Mouse (Mus musculus) lung, embryonic 14.5 days (tissue): ENCODE results near the gene Dnmt3b. TPM values are rescaled to one million over a fixed set of nuclear protein-coding genes. Genes with fewer than 3 reads are reported as not detected.

ENCODE experiments used
- ATAC-seq: fragments of 200-750 bp; cut with Nextera tagmentation; 2 replicates; pipeline ENCODE4 v1.8.0; 2017; ENCODE audit warnings: mild to moderate bottlenecking, moderate TSS enrichment, moderate library complexity; ENCODE audit not compliant: insufficient read depth
- DNase-seq: peaks from one replicate; pipeline ENCODE4 v3.0.0-alpha.2; 2015
- H3K27ac ChIP-seq: fragments of 300-500 bp; sonication (generic); 2 replicates; pipeline ENCODE4 v1.5.1; 2014; ENCODE audit warnings: low read depth, mild to moderate bottlenecking, moderate library complexity
- H3K27me3 ChIP-seq: fragments of 300-500 bp; sonication (generic); 2 replicates; pipeline ENCODE4 v1.6.1; 2014; ENCODE audit warnings: low read length, control low read depth; ENCODE audit not compliant: insufficient read depth
- H3K36me3 ChIP-seq: fragments of 300-500 bp; sonication (generic); 2 replicates; pipeline ENCODE4 v1.6.1; 2014; ENCODE audit warnings: control low read depth; ENCODE audit not compliant: insufficient read depth
- H3K4me1 ChIP-seq: fragments of 300-500 bp; sonication (generic); 2 replicates; pipeline ENCODE4 v1.6.1; 2014; ENCODE audit warnings: antibody characterized with exemption, control low read depth; ENCODE audit not compliant: insufficient read depth
- H3K4me2 ChIP-seq: fragments of 300-500 bp; sonication (generic); 2 replicates; pipeline ENCODE4 v1.6.1; 2014; ENCODE audit warnings: mild to moderate bottlenecking
- H3K4me3 ChIP-seq: fragments of 300-500 bp; sonication (generic); 2 replicates; pipeline ENCODE4 v1.5.1; 2014; ENCODE audit warnings: low read depth, low read length
- H3K9ac ChIP-seq: fragments of 300-500 bp; sonication (generic); 2 replicates; pipeline ENCODE4 v1.6.1; 2014
- H3K9me3 ChIP-seq: fragments of 300-500 bp; sonication (generic); 2 replicates; pipeline ENCODE4 v1.6.1; 2016; ENCODE audit warnings: low read depth, low read length, control low read depth
- CTCF ChIP-seq: IDR thresholded peaks from 2 replicates; pipeline ENCODE4 v1.5.1; 2016; ENCODE audit warnings: antibody characterized with exemption, low read depth
- WGBS: fragments of 180-500 bp; shearing (Covaris S2); extraction: QIAGEN DNeasy Blood & Tissue Kit; methylation state at CpG from one replicate; pipeline ENCODE4 v1.1.7; 2014; 5-methylcytosine and 5-hydroxymethylcytosine counted together
- polyA plus RNA-seq: library from polyadenylated mRNA; unstranded; fragments of >200 nt; fragmentation: Nextera tagmentation; extraction: Ambion mirVana; gene quantifications from 2 replicates; pipeline ENCODE4 v1.2.1, GENCODE M21; 2014

The Dnmt3b gene
- 14.8 and 18.1 TPM in 2 replicates for polyA plus RNA-seq

DNA sequence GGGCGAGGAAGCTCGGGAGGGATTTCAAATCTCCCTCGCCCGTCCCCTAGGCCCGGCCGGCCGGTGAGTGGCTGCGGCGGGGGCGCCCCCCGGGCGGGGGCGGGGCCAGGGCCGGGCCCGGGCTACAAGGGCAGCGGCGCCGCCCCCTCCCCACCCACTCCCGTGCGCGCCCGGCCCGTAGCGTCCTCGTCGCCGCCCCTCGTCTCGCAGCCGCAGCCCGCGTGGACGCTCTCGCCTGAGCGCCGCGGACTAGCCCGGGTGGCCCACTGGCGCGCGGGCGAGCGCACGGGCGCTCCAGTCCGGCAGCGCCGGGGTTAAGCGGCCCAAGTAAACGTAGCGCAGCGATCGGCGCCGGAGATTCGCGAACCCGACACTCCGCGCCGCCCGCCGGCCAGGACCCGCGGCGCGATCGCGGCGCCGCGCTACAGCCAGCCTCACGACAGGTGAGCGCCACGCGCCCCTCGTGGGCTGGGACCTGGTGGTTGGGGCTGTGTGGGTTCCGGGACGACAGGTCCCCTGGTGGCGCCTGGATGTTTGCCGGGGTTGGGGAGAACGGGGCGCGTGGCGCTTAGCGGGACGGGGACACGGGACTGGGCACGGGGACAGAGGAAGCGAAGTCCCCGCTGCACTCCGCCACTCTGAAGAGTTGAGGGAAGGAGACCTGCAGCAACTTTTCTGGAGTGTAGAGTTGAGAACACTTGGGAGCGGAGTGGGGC, at the start of gene Dnmt3b:
Gene Dnmt3b (plus strand): TSS at position 153 of the 716 bp plus-strand sequence.
- WGBS, result under 1% methylated on average over 87 of the region's 93 CpGs
- ATAC-seq, result peak; percentile 89
- H3K27me3 ChIP-seq, result no peaks in the 10 kb centered on the region
- H3K9me3 ChIP-seq, result no peaks in the 10 kb centered on the region
- H3K27ac ChIP-seq, result no peak within 1 kb of the TSS
- peak; percentile 85 for DNase-seq
- TF ChIP-seq CTCF, result no peak; the same call in 1 of the 2 replicates
- H3K4me3 ChIP-seq, result peak within 1 kb of the TSS; percentile 67
- 0 out of 2 replicates have a peak, but pooled peaks cover 9% of the 10 kb centered on the region for H3K4me1 ChIP-seq
- H3K9ac ChIP-seq, result peak within 1 kb of the TSS; percentile 72
- H3K36me3 ChIP-seq, result no peaks in the 10 kb centered on the region
- H3K4me2 ChIP-seq, result peak within 1 kb of the TSS; percentile 93

GRCm38 (mm10) chr2:153600021-153600666, 49.1 kb upstream of the Dnmt3b start:
- ATAC-seq (peak; percentile 87), DNase-seq (peak; percentile 77)
- Histone ChIP-seq H3K9me3 (no peaks in the 10 kb centered on the region), H3K9ac (no peak overlapping the region), H3K36me3 (no peaks in the 10 kb centered on the region), H3K27me3 (no peaks in the 10 kb centered on the region), H3K4me1 (peaks cover 4% of the 10 kb centered on the region), H3K4me2 (no peak overlapping the region), H3K4me3 (no peak overlapping the region), H3K27ac (no peak overlapping the region)
- peak; percentile 78 for TF ChIP-seq CTCF
- 61% methylated on average over 6 of the region's 6 CpGs for WGBS

GRCm38 (mm10) chr2:153600667-153601648, 48.3 kb upstream of the Dnmt3b start:
- peak; percentile 50 for DNase-seq
- WGBS, result 48% methylated on average over 16 of the region's 16 CpGs
- no peak overlapping the region for H3K4me3 ChIP-seq
- H3K4me1 ChIP-seq, result peaks cover 4% of the 10 kb centered on the region
- ATAC-seq, result peak; percentile 33; the same call in 1 of the 2 replicates
- no peak overlapping the region for H3K9ac ChIP-seq
- no peak overlapping the region for H3K27ac ChIP-seq
- H3K27me3 ChIP-seq, result no peaks in the 10 kb centered on the region
- TF ChIP-seq CTCF, result no peak
- H3K4me2 ChIP-seq, result no peak overlapping the region
- H3K9me3 ChIP-seq, result no peaks in the 10 kb centered on the region
- H3K36me3 ChIP-seq, result no peaks in the 10 kb centered on the region

DNA sequence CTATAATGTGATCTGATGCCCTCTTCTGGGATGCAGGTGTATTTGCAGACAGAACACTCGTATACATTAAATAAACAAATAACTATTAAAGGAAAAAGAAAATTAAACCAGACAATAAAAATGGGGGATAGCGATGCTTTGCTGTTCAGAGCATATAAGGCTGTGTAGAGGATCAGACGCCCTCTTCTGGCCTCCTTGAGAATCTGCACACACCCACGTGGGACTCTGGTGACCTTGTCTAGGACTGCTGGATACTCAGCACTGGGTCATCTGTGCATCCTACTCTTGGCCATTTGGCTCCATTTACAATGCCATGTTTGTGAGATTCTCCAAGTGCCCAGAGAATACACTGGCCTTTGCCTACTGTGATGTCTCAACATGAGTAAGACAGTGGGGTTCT, 45.5 kb upstream of the Dnmt3b start:
- H3K4me1 ChIP-seq, result peaks cover 4% of the 10 kb centered on the region
- no peaks in the 10 kb centered on the region for H3K9me3 ChIP-seq
- DNase-seq (no peak), ATAC-seq (no peak)
- H3K27ac ChIP-seq, result no peak overlapping the region
- H3K4me3 ChIP-seq, result no peak overlapping the region
- H3K9ac ChIP-seq, result no peak overlapping the region
- H3K27me3 ChIP-seq, result no peaks in the 10 kb centered on the region
- no peaks in the 10 kb centered on the region for H3K36me3 ChIP-seq
- WGBS, result 25% methylated on average over 4 of the region's 4 CpGs
- no peak overlapping the region for H3K4me2 ChIP-seq
- TF ChIP-seq CTCF, result peak; percentile 25; the same call in 1 of the 2 replicates

DNA sequence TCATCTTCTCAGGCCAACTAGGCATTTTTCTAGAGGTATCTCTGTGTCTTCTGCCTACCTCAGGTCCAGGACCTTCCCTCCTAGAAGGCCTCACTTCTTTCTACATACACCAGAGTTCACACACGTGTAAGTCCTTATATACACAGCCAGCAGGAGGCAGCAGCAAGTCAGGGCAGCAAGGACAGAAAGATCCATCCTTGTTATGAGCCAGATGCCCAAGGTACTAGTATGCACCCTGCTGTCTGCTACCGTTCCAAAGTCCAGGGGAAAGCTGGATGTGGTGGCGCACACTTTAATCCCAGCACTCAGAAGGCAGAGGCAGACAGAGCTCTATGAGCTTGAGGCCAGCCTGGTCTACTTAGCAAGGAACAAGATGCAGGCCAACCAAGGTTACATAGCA, 42.8 kb upstream of the Dnmt3b start:
- no peak overlapping the region for H3K4me3 ChIP-seq
- WGBS, result 79% methylated on average over 3 of the region's 3 CpGs

DNA sequence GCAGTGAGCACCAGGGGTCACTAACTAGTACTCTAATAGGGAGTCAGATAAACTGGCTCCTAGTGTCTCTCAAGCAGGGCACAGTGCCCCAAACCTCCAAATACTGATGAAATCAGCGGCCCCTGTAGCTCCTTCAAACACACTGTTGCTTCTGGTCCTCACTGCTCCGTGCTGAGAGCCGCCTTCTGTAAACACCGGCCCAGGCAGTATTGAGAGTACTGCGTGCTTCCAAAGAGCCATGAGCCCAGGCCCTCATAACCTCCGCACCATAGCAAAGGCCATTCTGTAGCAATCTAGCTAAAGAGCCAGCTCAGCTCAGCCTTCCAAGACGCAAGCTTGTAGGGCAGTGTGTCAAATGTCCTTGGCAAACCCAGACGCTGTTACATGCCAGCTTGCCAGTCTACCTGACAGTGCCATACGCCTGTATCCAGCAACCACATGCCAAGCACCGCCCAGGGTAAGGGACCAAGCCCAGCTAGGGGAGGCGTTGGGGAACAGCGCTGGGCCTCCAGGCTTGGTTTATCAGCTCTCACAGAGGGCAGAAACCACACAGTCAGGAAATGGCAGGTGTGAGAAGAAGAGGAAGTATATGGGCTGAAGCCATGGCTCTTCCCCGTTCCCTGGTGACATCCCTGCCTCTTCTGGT, 41.3 kb upstream of the Dnmt3b start:
- Histone ChIP-seq H3K27ac (no peak overlapping the region), H3K4me1 (peaks cover 7% of the 10 kb centered on the region), H3K4me3 (no peak overlapping the region), H3K9ac (no peak overlapping the region), H3K36me3 (no peaks in the 10 kb centered on the region), H3K9me3 (no peaks in the 10 kb centered on the region), H3K27me3 (no peaks in the 10 kb centered on the region), H3K4me2 (no peak overlapping the region)
- no peak for TF ChIP-seq CTCF
- no peak for ATAC-seq
- no peak for DNase-seq
- 54% methylated on average over 13 of the region's 13 CpGs for WGBS

More for the DNA sequence above, 42.8 kb upstream of the Dnmt3b start:
- Histone ChIP-seq H3K27me3 (no peaks in the 10 kb centered on the region), H3K36me3 (no peaks in the 10 kb centered on the region), H3K4me2 (no peak overlapping the region), H3K9ac (no peak overlapping the region), H3K27ac (no peak overlapping the region), H3K9me3 (no peaks in the 10 kb centered on the region), H3K4me1 (peaks cover 7% of the 10 kb centered on the region)
- ATAC-seq (no peak), DNase-seq (no peak)
- TF ChIP-seq CTCF, result no peak
